Mouse (Mus musculus) macrophage (primary cell): Measurements from ENCODE around the gene Cd207. TPM values are rescaled to one million over a fixed set of nuclear protein-coding genes. Genes with fewer than 3 reads are reported as not detected.
"Not testable (repeated sequence)": the region's sequence is repeated elsewhere in the genome, so short reads cannot be mapped to it uniquely, and the experiment has no call there.

Source experiments
- H3K27ac ChIP-seq: fragments of 350-480 bp; formaldehyde crosslinking; 2 replicates; pipeline ENCODE4 v1.9.0; 2021
- H3K36me3 ChIP-seq: fragments of 350-480 bp; formaldehyde crosslinking; 2 replicates; pipeline ENCODE4 v1.9.0; 2021; ENCODE audit errors: inconsistent target
- H3K4me3 ChIP-seq: fragments of 350-480 bp; formaldehyde crosslinking; 2 replicates; pipeline ENCODE4 v1.9.0; 2021; ENCODE audit errors: inconsistent target
- H3K79me2 ChIP-seq: fragments of 350-480 bp; formaldehyde crosslinking; 2 replicates; pipeline ENCODE4 v1.9.0; 2021; ENCODE audit errors: inconsistent target
- WGBS: methylation state at CpG from one replicate; pipeline ENCODE4 v1.1.7; 2026; ENCODE audit warnings: inconsistent platforms; ENCODE audit not compliant: missing documents; 5-methylcytosine and 5-hydroxymethylcytosine counted together
- polyA plus RNA-seq: library from polyadenylated mRNA; stranded (reverse); fragments of 250-400 nt; gene quantifications from 3 replicates; pipeline ENCODE4 v1.2.4, GENCODE M21; 2018; ENCODE audit warnings: inconsistent platforms

The Cd207 gene
- polyA plus RNA-seq, 1 experiment from 2014 or later, result not detected

- Histone ChIP-seq H3K79me2 (no peaks in the 10 kb centered on the region), H3K36me3 (no peaks in the 10 kb centered on the region), H3K4me3 (no peak overlapping the region), H3K27ac (no peak overlapping the region)
- 95% methylated on average over 2 of the region's 2 CpGs for WGBS
Observed at GRCm38 (mm10) chr6:83665009-83665408, 12.6 kb downstream of the Cd207 start.

GRCm38 (mm10) chr6:83660821-83661220 lies 16.8 kb downstream of the Cd207 start:
- H3K4me3 ChIP-seq, result no peak overlapping the region
- H3K36me3 ChIP-seq, result no peaks in the 10 kb centered on the region
- no peaks in the 10 kb centered on the region for H3K79me2 ChIP-seq
- no peak overlapping the region for H3K27ac ChIP-seq
- 21% methylated on average over 4 of the region's 4 CpGs for WGBS

- Histone ChIP-seq H3K4me3 (no peak within 1 kb of the TSS), H3K36me3 (no peaks in the 10 kb centered on the region), H3K27ac (no peak within 1 kb of the TSS), H3K79me2 (no peaks in the 10 kb centered on the region)
- 86% methylated on average over 2 of the region's 2 CpGs for WGBS
Observed at GRCm38 (mm10) chr6:83656087-83656486, 21.6 kb downstream of the Cd207 start, which contains the start of gene Clec4f. Clec4f (minus strand) TSS chr6:83656187.

GRCm38 (mm10) chr6:83646715-83647114 lies 30.9 kb downstream of the Cd207 start:
- H3K27ac ChIP-seq, result no peak overlapping the region
- H3K4me3 ChIP-seq, result no peak overlapping the region
- WGBS, result 90% methylated on average over 10 of the region's 10 CpGs
- no peaks in the 10 kb centered on the region for H3K36me3 ChIP-seq
- H3K79me2 ChIP-seq, result no peaks in the 10 kb centered on the region

GRCm38 (mm10) chr6:83635329-83635728 lies 42.3 kb downstream of the Cd207 start:
- H3K79me2 ChIP-seq, result no peaks in the 10 kb centered on the region
- H3K36me3 ChIP-seq, result no peaks in the 10 kb centered on the region
- WGBS, result 100% methylated on average over 1 of the region's 1 CpGs
- H3K4me3 ChIP-seq, result no peak overlapping the region
- no peak overlapping the region for H3K27ac ChIP-seq

- not testable (repeated sequence) for H3K36me3 ChIP-seq, H3K4me3 ChIP-seq, H3K79me2 ChIP-seq, H3K27ac ChIP-seq
- 18% methylated on average over 4 of the region's 4 CpGs for WGBS
Observed at GRCm38 (mm10) chr6:83634631-83635030, 43.0 kb downstream of the Cd207 start.

GRCm38 (mm10) chr6:83634106-83634505 lies 43.6 kb downstream of the Cd207 start:
- 20% methylated on average over 3 of the region's 5 CpGs for WGBS
- not testable (repeated sequence) for H3K36me3 ChIP-seq, H3K4me3 ChIP-seq

GRCm38 (mm10) chr6:83631815-83632214 lies 45.8 kb downstream of the Cd207 start:
- Histone ChIP-seq H3K4me3 (no peak overlapping the region), H3K27ac (no peak overlapping the region), H3K36me3 (no peaks in the 10 kb centered on the region), H3K79me2 (no peaks in the 10 kb centered on the region)
- WGBS, result 93% methylated on average over 4 of the region's 4 CpGs

More at GRCm38 (mm10) chr6:83634106-83634505, 43.6 kb downstream of the Cd207 start:
- not testable (repeated sequence) for H3K79me2 ChIP-seq, H3K27ac ChIP-seq

- Histone ChIP-seq H3K79me2 (no peaks in the 10 kb centered on the region), H3K27ac (no peak overlapping the region), H3K36me3 (no peaks in the 10 kb centered on the region), H3K4me3 (no peak overlapping the region)
- WGBS, result 74% methylated on average over 16 of the region's 17 CpGs
Observed at GRCm38 (mm10) chr6:83626781-83627180, 50.9 kb downstream of the Cd207 start.

Other genes with a start within 250 kb of the Cd207 start
- gene Tet3, start 218.8 kb downstream of the Cd207 start, polyA plus RNA-seq, result 13.9 to 21.1 TPM (median 19.1 TPM) in 3 replicates
- gene Dguok, start 170.9 kb downstream of the Cd207 start, polyA plus RNA-seq, result 30.7 to 54.0 TPM (median 30.9 TPM) in 3 replicates
- 0.21 TPM in 1 of 3 replicates, not detected in the others for gene Actg2, start 141.6 kb downstream of the Cd207 start, polyA plus RNA-seq
- 22.5 to 49.4 TPM (median 24.4 TPM) in 3 replicates for gene Stambp, start 105.1 kb downstream of the Cd207 start, polyA plus RNA-seq
- not detected in 3 replicates for gene Clec4f, start 21.7 kb downstream of the Cd207 start, polyA plus RNA-seq
- not detected in 3 replicates for gene Vax2, start 33.4 kb upstream of the Cd207 start, polyA plus RNA-seq
- gene Atp6v1b1, start 65.1 kb upstream of the Cd207 start, polyA plus RNA-seq, result not detected in 3 replicates
- gene Ankrd53, start 84.8 kb upstream of the Cd207 start, polyA plus RNA-seq, result not detected in 3 replicates
- 35.3 to 72.5 TPM (median 65.9 TPM) in 3 replicates for gene Tex261, start 98.0 kb upstream of the Cd207 start, polyA plus RNA-seq
- 112 to 148 TPM (median 138 TPM) in 3 replicates for gene Nagk, start 117.1 kb upstream of the Cd207 start, polyA plus RNA-seq
- gene Paip2b, start 153.9 kb upstream of the Cd207 start, polyA plus RNA-seq, result 5.8 to 9.0 TPM (median 6.1 TPM) in 3 replicates
- gene Zfp638, start 189.3 kb upstream of the Cd207 start, polyA plus RNA-seq, result 38.7 to 53.0 TPM (median 44.8 TPM) in 3 replicates